Mouse (Mus musculus) G1E (cell line): ENCODE measurements around the gene Ifne.

Experiments used
- CTCF ChIP-seq: IDR thresholded peaks from 2 replicates; pipeline ENCODE4 v1.5.1; 2012; ENCODE audit warnings: low read depth, low read length, inconsistent platforms, mixed read lengths
- TAL1 ChIP-seq: conservative IDR thresholded peaks from 2 replicates; pipeline ENCODE4 v1.6.1; 2012; ENCODE audit warnings: low read depth, low read length, inconsistent platforms, mixed read lengths

DNA sequence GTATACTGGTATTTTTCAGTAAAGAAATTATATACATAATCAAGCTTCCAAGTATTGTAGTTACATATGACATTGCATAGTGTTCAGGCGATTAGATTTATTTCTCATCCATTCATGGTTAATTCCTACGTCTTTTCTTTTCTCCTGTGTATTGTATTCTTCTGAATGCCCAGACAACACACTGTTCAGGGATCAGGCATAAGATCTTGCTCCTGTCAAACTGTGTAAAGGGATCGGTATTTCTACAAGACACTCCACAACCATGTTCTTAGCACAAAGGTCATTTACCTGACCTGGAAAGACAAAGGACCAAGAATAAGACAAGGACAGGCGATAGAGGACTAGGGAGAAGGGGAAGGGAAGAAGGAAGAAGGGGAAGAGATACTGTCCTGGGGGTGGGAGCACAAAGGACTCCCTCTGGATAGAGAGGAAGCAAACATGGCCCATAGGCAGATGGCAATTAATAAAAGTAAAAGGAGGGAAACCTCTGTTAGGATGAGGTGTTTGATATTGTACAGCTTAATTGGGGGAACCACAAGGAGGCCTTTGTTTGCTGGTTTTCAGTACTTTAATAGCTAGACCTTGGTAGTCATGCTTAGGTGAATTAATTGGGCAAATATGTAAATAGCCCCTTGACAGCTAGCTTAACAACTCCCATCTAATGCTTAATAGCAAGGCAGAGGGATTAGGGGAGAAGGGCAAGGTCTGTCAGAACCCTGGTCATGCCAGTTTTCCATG lies 28.8 kb downstream of the Ifne start:
- TF ChIP-seq CTCF (no peak), TAL1 (no peak)
